Mouse (Mus musculus) inflammation-experienced regulatory T-cells (primary cell): ENCODE results near the gene Ptges3l. TPM values are rescaled to one million over a fixed set of nuclear protein-coding genes. Genes with fewer than 3 reads are reported as not detected.

Source experiments
- polyA plus RNA-seq, 2 experiments: library from polyadenylated mRNA; unstranded; fragments of 100-300 nt; shearing (Covaris generic); gene quantifications; one replicate each; pipeline ENCODE4 v1.2.1; 2017

Gene Ptges3l
- polyA plus RNA-seq: 1 to 10 TPM; 4.3 to 5.1 TPM

GRCm38 (mm10) chr11:101424925-101425813, at the start of gene Ptges3l, which contains the start of gene Rundc1:
TSS of gene Ptges3l (minus strand) at chr11:101425333.
TSS of gene Rundc1 (plus strand) at chr11:101425085.

GRCm38 (mm10) chr11:101465869-101466551, 40.9 kb upstream of the Ptges3l start, which contains the start of gene Vat1:
TSS of gene Vat1 (minus strand) at chr11:101466230.

DNA sequence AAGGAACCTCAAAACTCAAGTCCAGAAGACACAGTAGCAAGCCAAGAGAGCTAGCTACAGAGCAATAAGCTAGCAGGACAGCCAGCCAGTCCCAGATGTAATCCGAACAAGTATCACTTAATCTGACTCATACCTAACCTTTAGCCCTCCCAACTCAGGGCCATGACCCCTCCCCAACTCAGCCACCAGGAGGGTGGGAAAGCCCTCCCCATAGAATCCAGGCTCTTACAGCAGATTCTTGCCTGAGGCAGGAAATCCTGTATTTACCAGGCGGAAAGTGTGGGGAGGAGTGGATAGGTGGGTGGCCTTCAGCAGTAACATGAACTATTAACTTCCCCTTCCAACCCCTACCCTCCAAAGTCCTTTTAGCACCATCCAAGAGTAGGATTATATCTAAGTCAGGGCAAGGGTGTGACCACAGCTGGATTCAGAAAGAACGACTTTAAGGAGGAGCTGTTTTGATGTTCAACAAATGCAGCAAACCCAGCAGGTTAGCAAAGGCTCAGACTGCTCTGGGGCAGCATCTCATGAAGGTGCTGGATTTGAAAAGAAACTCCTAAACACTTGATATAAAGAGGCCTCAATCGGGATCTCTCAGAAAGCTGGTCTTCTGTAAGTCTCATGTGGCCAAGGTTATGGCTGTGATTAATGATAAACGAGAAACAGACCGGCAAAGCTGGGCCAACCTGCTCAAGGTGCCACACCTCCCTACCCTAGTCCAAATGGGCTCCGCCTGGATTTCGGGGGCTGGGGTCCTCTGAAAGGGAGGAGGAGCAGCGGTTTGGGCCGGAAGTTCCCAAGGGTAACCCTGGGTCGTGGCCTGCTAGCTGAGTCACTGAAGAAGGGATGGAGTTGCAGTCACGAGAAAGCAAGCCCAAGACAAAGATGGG, 39.3 kb upstream of the Ptges3l start, which contains the start of gene Rnd2:
Gene Rnd2, plus strand, starts transcription at position 789 of the 890 bp plus-strand sequence.

GRCm38 (mm10) chr11:101448274-101448746, 23.2 kb upstream of the Ptges3l start, which contains the start of gene Ifi35:
TSS of gene Ifi35 (plus strand) at chr11:101448407.

GRCm38 (mm10) chr11:101442127-101442693, 17.1 kb upstream of the Ptges3l start, which contains the start of gene Rpl27:
TSS of gene Rpl27 (plus strand) at chr11:101442298.

GRCm38 (mm10) chr11:101424105-101424851, 855 bp downstream of the Ptges3l start, which contains the start of gene Gm27029:
TSS of gene Gm27029 (minus strand) at chr11:101424796.

GRCm38 (mm10) chr11:101417101-101417855, 7.9 kb downstream of the Ptges3l start, which contains the start of gene Aarsd1:
TSS of gene Aarsd1 (minus strand) at chr11:101417615.

Other genes starting within 250 kb of the Ptges3l start
- gene Ccr10, start 249.9 kb downstream of the Ptges3l start, polyA plus RNA-seq: 1 to 10 TPM in 1 of 2 experiments, under 1 TPM in 1; 0.70 to 5.0 TPM
- gene Ezh1, start 198.9 kb downstream of the Ptges3l start, polyA plus RNA-seq: 10 to 100 TPM; 66.9 to 83.4 TPM
- 1 to 10 TPM in 1 of 2 experiments, not detected in 1; 1.3 TPM for gene Ramp2, start 179.3 kb downstream of the Ptges3l start, polyA plus RNA-seq
- 100 to 1,000 TPM; 145 to 147 TPM for gene Vps25, start 171.6 kb downstream of the Ptges3l start, polyA plus RNA-seq
- 1 to 10 TPM; 2.7 to 2.9 TPM for gene Wnk4, start 164.8 kb downstream of the Ptges3l start, polyA plus RNA-seq
- 1 to 10 TPM in 1 of 2 experiments, under 1 TPM in 1; 0.90 to 1.2 TPM for gene Cntd1, start 146.3 kb downstream of the Ptges3l start, polyA plus RNA-seq
- 100 to 1,000 TPM; 101 to 110 TPM for gene Coa3, start 146.2 kb downstream of the Ptges3l start, polyA plus RNA-seq
- 100 to 1,000 TPM; 184 to 206 TPM for gene Becn1, start 123.0 kb downstream of the Ptges3l start, polyA plus RNA-seq
- gene Psme3, start 109.1 kb downstream of the Ptges3l start, polyA plus RNA-seq: 100 to 1,000 TPM; 161 to 164 TPM
- gene Aoc2, start 100.3 kb downstream of the Ptges3l start, polyA plus RNA-seq: 1 to 10 TPM; 3.5 to 4.0 TPM
- under 1 TPM; 0.09 to 0.12 TPM for gene Aoc3, start 94.7 kb downstream of the Ptges3l start, polyA plus RNA-seq
- not detected for gene G6pc, start 57.8 kb downstream of the Ptges3l start, polyA plus RNA-seq
- gene Aarsd1, start 7.7 kb downstream of the Ptges3l start, polyA plus RNA-seq: 10 to 100 TPM; 30.6 to 35.3 TPM
- gene Gm27029, start 537 bp downstream of the Ptges3l start, polyA plus RNA-seq: 1 to 10 TPM; 1.5 to 3.9 TPM
- gene Rundc1, start 248 bp downstream of the Ptges3l start, polyA plus RNA-seq: 10 to 100 TPM; 28.1 to 38.0 TPM
- 100 to 1,000 TPM; 267 to 297 TPM for gene Rpl27, start 17.0 kb upstream of the Ptges3l start, polyA plus RNA-seq
- 100 to 1,000 TPM; 165 to 180 TPM for gene Ifi35, start 23.1 kb upstream of the Ptges3l start, polyA plus RNA-seq
- 1 to 10 TPM in 1 of 2 experiments, under 1 TPM in 1; 0.30 to 3.6 TPM for gene Rnd2, start 39.7 kb upstream of the Ptges3l start, polyA plus RNA-seq
- gene Vat1, start 40.9 kb upstream of the Ptges3l start, polyA plus RNA-seq: under 1 TPM; 0.70 to 0.72 TPM
- gene Brca1, start 126.6 kb upstream of the Ptges3l start, polyA plus RNA-seq: 1 to 10 TPM; 1.5 to 3.2 TPM
- gene Nbr1, start 126.8 kb upstream of the Ptges3l start, polyA plus RNA-seq: 100 to 1,000 TPM in 1 of 2 experiments, 10 to 100 TPM in 1; 96.3 to 115 TPM
- gene Tmem106a, start 156.9 kb upstream of the Ptges3l start, polyA plus RNA-seq: 10 to 100 TPM; 12.2 to 12.5 TPM
- gene Gm11634, start 173.9 kb upstream of the Ptges3l start, polyA plus RNA-seq: 1 to 10 TPM in 1 of 2 experiments, under 1 TPM in 1; 0.29 to 1.6 TPM
- 10 to 100 TPM; 54.0 to 80.1 TPM for gene Rdm1, start 201.9 kb upstream of the Ptges3l start, polyA plus RNA-seq
- 1 to 10 TPM; 2.0 to 8.3 TPM for gene Arl4d, start 240.2 kb upstream of the Ptges3l start, polyA plus RNA-seq